Mouse (Mus musculus) midbrain, embryonic 13.5 days (tissue): Measurements from ENCODE around the gene Abi1. TPM values are rescaled to one million over a fixed set of nuclear protein-coding genes. Genes with fewer than 3 reads are reported as not detected.
"Not testable (repeated sequence)": the region's sequence is repeated elsewhere in the genome, so short reads cannot be mapped to it uniquely, and the experiment has no call there.

Experiments used
- ATAC-seq: fragments of 200-750 bp; cut with Nextera tagmentation; 2 replicates; pipeline ENCODE4 v1.8.0; 2017; ENCODE audit warnings: mild to moderate bottlenecking, moderate TSS enrichment, moderate library complexity
- H3K27ac ChIP-seq: fragments of 300-500 bp; sonication (generic); 2 replicates; pipeline ENCODE4 v1.5.1; 2015; ENCODE audit warnings: inconsistent platforms, mild to moderate bottlenecking, moderate library complexity
- H3K27me3 ChIP-seq: fragments of 300-500 bp; sonication (generic); 2 replicates; pipeline ENCODE4 v1.6.1; 2015; ENCODE audit warnings: mild to moderate bottlenecking, inconsistent platforms
- H3K36me3 ChIP-seq: fragments of 300-500 bp; sonication (generic); 2 replicates; pipeline ENCODE4 v1.6.1; 2015; ENCODE audit warnings: mild to moderate bottlenecking, inconsistent platforms
- H3K4me1 ChIP-seq: fragments of 300-500 bp; sonication (generic); replicated peaks from 2 replicates; pipeline ENCODE4 v1.6.1; 2015; ENCODE audit warnings: inconsistent platforms
- H3K4me2 ChIP-seq: fragments of 300-500 bp; sonication (generic); replicated peaks from 2 replicates; pipeline ENCODE4 v1.6.1; 2015; ENCODE audit warnings: moderate library complexity, mild to moderate bottlenecking, inconsistent platforms
- H3K4me3 ChIP-seq: fragments of 300-500 bp; sonication (generic); replicated peaks from 2 replicates; pipeline ENCODE4 v1.5.1; 2015; ENCODE audit warnings: mild to moderate bottlenecking, inconsistent platforms
- H3K9ac ChIP-seq: fragments of 300-500 bp; sonication (generic); replicated peaks from 2 replicates; pipeline ENCODE4 v1.6.1; 2015; ENCODE audit warnings: mild to moderate bottlenecking, inconsistent platforms
- H3K9me3 ChIP-seq: fragments of 300-500 bp; sonication (generic); 2 replicates; pipeline ENCODE4 v1.6.1; 2016; ENCODE audit warnings: mild to moderate bottlenecking, inconsistent platforms
- WGBS: fragments of 180-500 bp; shearing (Covaris S2); methylation state at CpG from one replicate; pipeline ENCODE4 v1.1.7; 2015; 5-methylcytosine and 5-hydroxymethylcytosine counted together
- polyA plus RNA-seq: library from polyadenylated mRNA; unstranded; fragments of >200 nt; fragmentation: Nextera tagmentation; extraction: Ambion mirVana; gene quantifications from 2 replicates; pipeline ENCODE4 v1.2.1, GENCODE M21; 2015

The Abi1 gene
- polyA plus RNA-seq, 1 experiment from 2014 or later = 51.9 TPM

- WGBS = 80% methylated on average over 6 of the region's 6 CpGs
- Histone ChIP-seq H3K4me2 (no peak overlapping the region), H3K9me3 (no peaks in the 10 kb centered on the region), H3K9ac (no peak overlapping the region), H3K27ac (no peak overlapping the region), H3K4me1 (no peaks in the 10 kb centered on the region), H3K27me3 (no peaks in the 10 kb centered on the region), H3K36me3 (no peaks in the 10 kb centered on the region), H3K4me3 (no peak overlapping the region)
- no peak for ATAC-seq
These were observed 12.5 kb upstream of the Abi1 start for GRCm38 (mm10) chr2:23052523-23052922.

DNA sequence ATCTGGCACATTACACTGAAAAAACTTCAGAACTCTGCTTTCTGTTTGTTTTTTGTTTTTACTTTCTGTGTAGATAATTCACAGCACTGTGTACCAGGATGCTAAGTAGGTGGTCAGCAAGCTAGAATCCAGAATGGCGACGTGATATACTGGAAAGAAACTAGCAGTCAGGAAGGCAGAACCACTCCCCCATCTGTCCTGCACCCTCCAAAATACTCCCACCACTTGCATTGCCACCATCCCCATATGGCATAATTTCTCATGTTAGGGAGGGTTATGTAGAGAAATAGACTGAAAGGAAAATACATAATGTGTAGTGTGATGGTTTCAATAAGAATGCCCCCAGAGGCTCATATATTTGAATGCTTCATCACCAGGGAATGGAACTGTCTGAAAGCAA, 11.8 kb upstream of the Abi1 start:
- Histone ChIP-seq H3K27ac (no peak overlapping the region), H3K4me2 (no peak overlapping the region), H3K36me3 (no peaks in the 10 kb centered on the region), H3K9ac (no peak overlapping the region), H3K4me3 (no peak overlapping the region), H3K4me1 (no peaks in the 10 kb centered on the region), H3K9me3 (no peaks in the 10 kb centered on the region), H3K27me3 (no peaks in the 10 kb centered on the region)
- 89% methylated on average over 2 of the region's 2 CpGs for WGBS
- ATAC-seq = no peak

DNA sequence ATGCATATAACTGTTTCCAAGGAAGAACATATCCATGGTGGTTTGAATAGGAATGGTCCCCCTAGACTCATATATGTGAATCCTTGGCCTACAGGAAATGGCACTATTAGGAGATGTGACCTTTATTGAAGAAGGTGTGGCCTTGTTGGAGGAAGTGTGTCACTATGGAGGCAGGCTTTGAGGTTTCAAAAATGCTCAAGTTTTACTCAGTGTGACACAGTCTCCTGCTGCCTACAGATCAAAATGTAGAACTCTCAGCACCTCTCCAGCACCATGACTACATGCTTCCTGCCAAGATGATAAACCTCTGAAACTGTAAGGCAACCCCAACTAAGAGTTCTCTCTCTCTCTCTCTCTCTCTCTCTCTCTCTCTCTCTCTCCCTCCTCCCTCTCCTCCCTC, 8.0 kb upstream of the Abi1 start:
- H3K9me3 ChIP-seq = no peaks in the 10 kb centered on the region
- no peak for ATAC-seq
- no peaks in the 10 kb centered on the region for H3K27me3 ChIP-seq
- H3K9ac ChIP-seq = no peak overlapping the region
- H3K4me2 ChIP-seq = no peak overlapping the region
- H3K36me3 ChIP-seq = no peaks in the 10 kb centered on the region
- H3K4me1 ChIP-seq = no peaks in the 10 kb centered on the region
- no peak overlapping the region for H3K27ac ChIP-seq
- H3K4me3 ChIP-seq = no peak overlapping the region

DNA sequence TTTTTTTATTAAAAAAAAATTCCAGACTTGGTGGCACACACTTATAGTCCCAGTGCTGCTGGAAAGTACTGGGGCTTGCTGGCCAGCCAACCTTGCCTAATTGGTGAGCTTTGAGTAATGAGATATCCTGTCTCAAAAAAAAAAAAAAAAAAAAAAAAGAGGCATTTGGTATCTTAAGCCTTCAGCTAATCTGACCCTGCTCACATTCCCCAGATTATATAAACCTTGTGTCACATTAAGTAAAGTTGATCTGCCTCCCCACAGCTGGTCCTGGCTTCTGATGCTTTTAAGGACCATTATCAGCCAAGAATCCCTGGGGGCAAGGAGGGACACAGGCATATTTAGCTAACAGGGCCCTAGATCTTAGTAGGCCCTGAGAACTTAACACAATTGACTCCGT, 5.7 kb upstream of the Abi1 start:
- WGBS = 57% methylated on average over 1 of the region's 1 CpGs
- no peak overlapping the region for H3K4me2 ChIP-seq
- H3K4me3 ChIP-seq = no peak overlapping the region
- no peak overlapping the region for H3K27ac ChIP-seq
- H3K9me3 ChIP-seq = no peaks in the 10 kb centered on the region
- no peaks in the 10 kb centered on the region for H3K4me1 ChIP-seq
- no peaks in the 10 kb centered on the region for H3K27me3 ChIP-seq
- H3K9ac ChIP-seq = no peak overlapping the region
- ATAC-seq = no peak
- H3K36me3 ChIP-seq = no peaks in the 10 kb centered on the region

DNA sequence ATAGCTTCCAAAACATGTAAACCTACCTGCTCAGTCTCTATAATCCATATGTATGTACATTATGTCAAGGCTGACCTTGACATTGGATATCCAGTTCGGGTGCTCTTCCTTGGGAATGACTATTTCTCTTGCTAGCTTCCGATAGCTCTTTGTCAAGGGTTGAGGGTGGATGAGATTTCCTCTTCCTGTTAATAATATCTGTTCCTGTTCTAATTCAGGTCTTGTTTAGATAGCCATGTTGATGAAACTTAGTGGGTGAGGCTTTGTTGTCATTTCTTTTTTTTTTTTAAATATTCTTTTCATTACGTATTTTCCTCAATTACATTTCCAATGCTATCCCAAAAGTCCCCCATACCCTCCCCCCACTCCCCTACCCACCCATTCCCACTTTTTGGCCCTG, 2.1 kb upstream of the Abi1 start:
- peaks cover 18% of the 10 kb centered on the region for H3K4me1 ChIP-seq
- H3K27ac ChIP-seq = no peak overlapping the region
- H3K9ac ChIP-seq = no peak overlapping the region
- H3K9me3 ChIP-seq = no peaks in the 10 kb centered on the region
- H3K27me3 ChIP-seq = no peaks in the 10 kb centered on the region
- no peak overlapping the region for H3K4me2 ChIP-seq
- no peak for ATAC-seq
- no peak overlapping the region for H3K4me3 ChIP-seq
- no peaks in the 10 kb centered on the region for H3K36me3 ChIP-seq
- 96% methylated on average over 3 of the region's 3 CpGs for WGBS

- Histone ChIP-seq H3K27ac (no peak overlapping the region), H3K4me2 (no peak overlapping the region), H3K4me3 (no peak overlapping the region), H3K9me3 (no peaks in the 10 kb centered on the region), H3K4me1 (peaks cover 25% of the 10 kb centered on the region), H3K9ac (no peak overlapping the region), H3K36me3 (no peaks in the 10 kb centered on the region), H3K27me3 (no peaks in the 10 kb centered on the region)
- ATAC-seq = no peak
- 85% methylated on average over 4 of the region's 4 CpGs for WGBS
These were observed 1.4 kb upstream of the Abi1 start for GRCm38 (mm10) chr2:23041457-23041856.

- H3K27me3 ChIP-seq, H3K36me3 ChIP-seq, H3K9ac ChIP-seq, H3K4me3 ChIP-seq, H3K27ac ChIP-seq, H3K9me3 ChIP-seq, H3K4me2 ChIP-seq, ATAC-seq: not testable (repeated sequence)
- WGBS = 92% methylated on average over 7 of the region's 7 CpGs
- H3K4me1 ChIP-seq = peaks cover 28% of the 10 kb centered on the region
These were observed 649 bp upstream of the Abi1 start for GRCm38 (mm10) chr2:23040690-23041089.

DNA sequence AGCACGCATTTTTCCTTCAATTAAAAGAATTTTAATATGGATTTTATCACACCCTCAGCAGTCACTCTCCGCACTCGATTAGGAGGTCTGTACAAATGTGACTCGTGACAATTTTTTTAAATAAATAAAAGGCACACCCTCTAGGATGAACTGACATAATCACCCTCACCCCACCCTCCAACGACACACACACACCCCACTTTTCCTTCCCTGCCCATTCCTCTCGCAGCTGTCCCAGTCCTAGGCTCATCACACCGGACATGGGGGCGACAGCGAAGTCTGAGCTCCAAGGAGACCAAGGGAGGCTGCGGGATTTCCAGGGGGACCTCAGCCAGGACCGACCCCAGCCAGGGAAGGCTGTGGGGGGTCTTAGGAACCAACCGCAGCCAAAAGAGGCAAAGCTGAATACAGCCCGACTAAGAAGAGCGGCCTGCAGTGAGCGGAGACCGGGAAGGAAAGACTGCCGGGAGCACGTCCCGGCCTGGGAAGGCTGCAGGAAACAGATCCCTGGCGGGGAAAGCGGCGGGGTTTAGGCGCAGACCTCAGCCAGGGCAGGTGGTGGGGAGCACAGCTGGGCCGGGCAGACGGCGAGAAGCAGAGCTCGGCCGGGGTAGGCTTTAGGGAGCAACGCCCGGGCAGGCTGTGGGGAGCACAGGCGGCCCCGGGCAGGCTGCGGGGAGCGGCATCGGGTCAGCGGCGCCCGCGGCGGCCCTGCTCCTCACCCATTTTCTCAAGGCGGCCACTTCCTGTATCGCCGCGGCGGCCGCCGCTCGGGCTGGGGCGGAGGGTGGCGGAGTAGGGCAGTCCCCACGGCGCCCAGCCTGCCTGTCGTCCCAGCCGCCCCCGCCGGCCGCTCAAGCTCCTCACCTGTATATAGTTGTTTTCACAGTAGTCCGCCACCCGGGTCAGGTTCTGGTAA, 700 bp downstream of the Abi1 start:
- H3K4me1 ChIP-seq = peaks cover 28% of the 10 kb centered on the region
- H3K9ac ChIP-seq = peak overlapping the region; percentile 99
- peak overlapping the region; percentile 98 for H3K27ac ChIP-seq
- under 1% methylated on average over 50 of the region's 59 CpGs for WGBS
- H3K36me3 ChIP-seq = no peaks in the 10 kb centered on the region
- H3K9me3 ChIP-seq = no peaks in the 10 kb centered on the region
- ATAC-seq = peak; percentile 94
- H3K4me2 ChIP-seq = peak overlapping the region; percentile 80
- no peaks in the 10 kb centered on the region for H3K27me3 ChIP-seq
- peak overlapping the region; percentile 96 for H3K4me3 ChIP-seq

GRCm38 (mm10) chr2:23035467-23035866, 4.6 kb downstream of the Abi1 start:
- Histone ChIP-seq H3K27ac (no peak overlapping the region), H3K9me3 (no peaks in the 10 kb centered on the region), H3K4me1 (peaks cover 28% of the 10 kb centered on the region), H3K27me3 (no peaks in the 10 kb centered on the region), H3K4me3 (no peak overlapping the region), H3K9ac (no peak overlapping the region), H3K4me2 (no peak overlapping the region), H3K36me3 (no peaks in the 10 kb centered on the region)
- ATAC-seq = no peak
- WGBS = 96% methylated on average over 1 of the region's 1 CpGs

DNA sequence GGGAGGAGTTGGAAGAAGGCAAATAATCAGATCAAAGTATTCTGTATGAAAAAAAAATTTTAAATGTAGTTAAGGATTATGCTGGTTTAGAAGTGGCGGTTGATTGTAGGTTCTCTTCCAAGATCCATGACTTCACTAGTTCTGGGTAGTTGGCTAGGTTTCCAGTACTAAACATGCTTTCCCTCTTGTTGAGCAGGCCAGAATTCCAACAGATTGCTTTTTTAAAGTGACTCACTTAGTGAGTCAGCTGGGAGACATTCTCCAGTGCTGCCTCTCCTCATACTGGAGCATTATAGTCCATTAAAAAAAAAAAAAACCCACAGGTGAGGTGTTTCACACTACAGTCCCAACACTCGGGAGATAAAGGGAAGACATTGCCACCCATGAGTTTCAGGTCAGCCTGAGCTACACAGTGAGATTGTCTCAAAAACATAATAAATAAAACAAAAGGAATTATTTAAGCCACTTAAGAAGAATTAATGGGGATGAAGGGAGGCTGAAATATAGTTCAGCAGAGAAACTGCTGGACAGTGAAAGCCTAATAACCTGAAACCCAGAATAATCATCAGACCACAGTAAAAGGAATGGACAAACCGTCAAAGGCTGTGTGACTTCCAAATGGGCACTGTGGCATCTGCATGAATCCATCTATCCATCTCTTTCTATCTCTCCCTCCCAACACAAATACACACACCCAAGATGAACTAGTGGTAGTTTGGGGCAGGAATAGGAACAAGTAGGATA, 5.2 kb downstream of the Abi1 start:
- Histone ChIP-seq H3K4me1 (peaks cover 28% of the 10 kb centered on the region), H3K36me3 (peaks cover 2% of the 10 kb centered on the region; the same call in 1 of the 2 replicates), H3K9me3 (no peaks in the 10 kb centered on the region), H3K27ac (no peak overlapping the region), H3K4me3 (no peak overlapping the region), H3K27me3 (no peaks in the 10 kb centered on the region), H3K9ac (no peak overlapping the region), H3K4me2 (no peak overlapping the region)
- no peak for ATAC-seq
- WGBS = 92% methylated on average over 3 of the region's 3 CpGs

- H3K27me3 ChIP-seq = no peaks in the 10 kb centered on the region
- no peaks in the 10 kb centered on the region for H3K9me3 ChIP-seq
- H3K4me2 ChIP-seq = no peak overlapping the region
- ATAC-seq = no peak
- 98% methylated on average over 4 of the region's 4 CpGs for WGBS
- no peaks in the 10 kb centered on the region for H3K4me1 ChIP-seq
- peaks cover 4% of the 10 kb centered on the region; the same call in 1 of the 2 replicates for H3K36me3 ChIP-seq
- H3K4me3 ChIP-seq = no peak overlapping the region
- H3K27ac ChIP-seq = no peak overlapping the region
- no peak overlapping the region for H3K9ac ChIP-seq
These were observed 9.4 kb downstream of the Abi1 start for GRCm38 (mm10) chr2:23030631-23031030.

DNA sequence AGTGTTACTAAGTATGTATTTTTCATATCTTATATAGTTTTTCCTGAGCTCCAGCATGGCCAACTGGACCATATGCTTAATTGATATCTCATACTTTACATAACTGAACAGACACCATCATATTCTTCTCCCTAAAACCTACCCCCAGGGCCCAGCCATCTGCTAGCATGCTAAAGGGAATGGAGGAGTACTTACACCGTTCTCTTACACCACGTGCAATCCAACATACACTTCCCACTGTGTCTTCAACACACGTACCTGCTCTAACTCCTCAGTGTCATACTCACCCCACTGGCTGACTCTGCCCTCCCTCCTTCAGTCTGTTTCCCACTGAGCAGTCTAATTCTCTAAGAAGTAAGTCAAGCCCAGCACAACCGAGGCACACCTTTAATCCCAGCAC, 11.2 kb downstream of the Abi1 start:
- Histone ChIP-seq H3K4me2 (no peak overlapping the region), H3K27me3 (no peaks in the 10 kb centered on the region), H3K4me1 (no peaks in the 10 kb centered on the region), H3K36me3 (peaks cover 4% of the 10 kb centered on the region; the same call in 1 of the 2 replicates), H3K9me3 (no peaks in the 10 kb centered on the region), H3K27ac (no peak overlapping the region), H3K4me3 (no peak overlapping the region), H3K9ac (no peak overlapping the region)
- 86% methylated on average over 4 of the region's 4 CpGs for WGBS
- no peak for ATAC-seq
